Mouse (Mus musculus) right cerebral cortex, adult 18-20 months (tissue): Measurements from ENCODE around the gene Hypm.

Experiments used
- DNase-seq: peaks from one replicate; pipeline ENCODE4 v3.0.0; 2022; ENCODE audit warnings: mixed read lengths

Hypm gene

DNA sequence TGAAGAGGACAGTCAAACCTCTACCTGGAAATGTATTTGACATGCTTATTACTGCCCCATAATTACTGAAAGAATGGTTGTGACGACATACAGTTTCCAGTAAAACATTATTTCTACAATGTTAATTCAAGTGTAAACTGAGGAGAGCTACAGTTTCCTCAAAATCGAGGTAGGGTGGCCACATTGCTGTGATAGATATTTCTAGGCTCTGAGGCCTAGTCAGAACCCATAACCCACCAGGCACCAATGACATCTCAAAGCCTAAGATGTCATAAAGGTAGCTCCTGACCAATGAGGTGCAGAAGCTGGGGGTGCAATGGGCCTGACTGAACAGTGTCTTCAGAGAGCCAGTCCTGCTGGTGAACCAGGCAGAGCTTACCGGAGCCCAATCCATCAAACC, at the start of gene Hypm:
Gene Hypm, plus strand, starts transcription at position 301 of the 400 bp plus-strand sequence.
- no peak for DNase-seq

- DNase-seq, result no peak
These were observed 36.6 kb upstream of the Hypm start for GRCm38 (mm10) chrX:9810101-9810500.

DNA sequence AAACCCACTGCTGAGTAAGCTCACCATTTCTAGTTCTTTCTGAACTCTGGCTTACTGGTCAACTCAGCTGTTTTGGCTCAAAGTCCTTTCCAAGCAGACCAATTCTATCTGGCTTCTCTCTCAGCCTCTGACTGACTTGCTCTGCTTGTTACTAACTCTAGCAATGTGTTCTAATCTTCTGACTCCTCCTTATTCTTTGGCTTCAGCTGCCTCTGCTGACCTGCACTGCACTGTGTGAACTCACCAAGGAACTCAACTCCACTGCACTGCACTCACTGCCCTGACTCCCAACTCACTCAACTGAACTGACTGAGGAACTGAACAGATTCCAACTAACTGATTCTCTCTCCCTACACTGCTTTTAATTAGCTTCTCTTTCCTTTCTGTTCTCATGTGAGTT, 34.3 kb upstream of the Hypm start:
- no peak for DNase-seq

DNA sequence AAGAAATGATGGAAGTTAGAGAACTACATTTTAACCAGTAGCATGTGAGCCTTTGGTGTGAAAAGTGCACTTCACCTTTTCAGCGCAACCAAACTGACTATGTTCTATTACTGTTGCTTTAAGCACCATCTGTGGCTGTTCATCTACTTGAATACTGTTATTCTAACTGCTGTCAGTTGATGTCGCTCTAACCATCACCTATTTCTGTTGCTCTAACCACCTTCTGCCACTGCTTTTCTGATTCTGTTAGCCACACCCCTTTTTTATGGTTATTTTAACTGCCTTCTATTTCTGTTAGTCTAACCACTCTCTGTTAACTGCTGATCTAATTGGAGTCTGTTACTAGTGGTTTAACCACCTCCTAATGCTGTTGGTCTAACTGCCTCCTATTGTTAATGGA, 11.9 kb upstream of the Hypm start:
- no peak for DNase-seq

DNA sequence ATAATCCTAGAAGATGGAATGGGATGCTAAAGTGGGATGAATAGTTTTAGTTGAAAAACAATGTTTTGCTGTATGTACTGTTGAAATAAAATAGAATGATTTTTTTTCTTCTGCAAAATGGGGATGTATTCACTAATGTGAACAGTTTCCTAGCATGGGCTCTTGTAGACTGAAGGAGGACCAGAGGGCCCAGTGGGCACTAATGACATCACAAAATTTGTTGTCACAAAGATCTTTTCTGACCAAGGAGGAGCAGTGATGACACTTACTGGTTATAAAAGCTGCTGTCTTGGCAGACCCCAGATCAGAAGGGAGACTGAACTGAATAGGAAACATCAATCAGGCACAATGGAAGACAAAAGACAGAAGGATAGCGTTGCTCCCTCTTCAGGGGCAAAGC, 2.7 kb downstream of the Hypm start, which contains the start of gene H2al3:
Gene H2al3, plus strand, starts transcription at position 301 of the 400 bp plus-strand sequence.
- DNase-seq, result no peak

DNA sequence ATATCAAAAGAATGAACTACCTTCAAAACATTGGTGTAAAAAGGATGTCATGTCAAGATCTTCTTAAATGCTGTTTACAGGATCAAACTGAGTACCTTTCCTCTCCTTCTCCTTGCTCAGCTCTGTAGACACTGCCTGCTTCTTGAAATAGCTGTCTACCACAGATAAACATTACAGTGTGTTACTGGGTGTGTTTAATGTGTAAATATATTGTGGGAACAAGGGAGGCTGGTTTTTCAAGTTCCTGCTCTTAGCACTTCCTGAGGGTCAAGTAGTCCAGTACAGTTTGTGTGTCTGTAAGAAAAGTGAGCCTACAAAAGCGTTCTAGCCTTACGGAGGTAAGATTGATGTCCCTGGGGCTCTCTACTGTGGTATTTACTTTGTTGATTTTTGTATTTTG, 15.1 kb downstream of the Hypm start:
- DNase-seq, result no peak

GRCm38 (mm10) chrX:9875519-9875918, 28.8 kb downstream of the Hypm start:
- no peak for DNase-seq

DNA sequence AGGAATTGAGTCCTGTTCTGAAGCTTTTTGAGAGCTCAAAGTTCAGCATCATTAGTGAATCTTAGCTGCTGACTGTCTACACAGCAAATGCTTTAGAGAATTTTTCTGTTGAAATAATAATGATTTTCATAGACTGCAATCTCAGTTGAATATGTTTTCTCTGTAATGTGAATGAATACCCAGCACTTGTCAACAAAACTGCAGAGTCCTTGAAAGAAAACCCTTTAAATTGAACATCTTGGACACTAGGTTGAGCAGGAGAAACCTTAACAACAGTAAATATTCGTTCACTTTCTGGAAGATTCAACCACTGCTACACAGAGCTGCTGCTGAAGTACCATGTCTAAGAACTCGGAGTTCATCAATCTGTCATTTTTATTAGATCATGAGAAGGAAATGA, 38.6 kb downstream of the Hypm start, which contains the start of gene Sytl5:
Gene Sytl5, plus strand, starts transcription at position 301 of the 400 bp plus-strand sequence.
- DNase-seq, result no peak
